Mouse (Mus musculus) embryo, embryonic 11.5 days (tissue): Measurements from ENCODE around the gene Rimbp3.

Source experiments
- DNase-seq: peaks from one replicate; pipeline ENCODE4 v3.0.0-alpha.2; 2012; ENCODE audit warnings: low read depth, low spot score

Rimbp3 gene

DNA sequence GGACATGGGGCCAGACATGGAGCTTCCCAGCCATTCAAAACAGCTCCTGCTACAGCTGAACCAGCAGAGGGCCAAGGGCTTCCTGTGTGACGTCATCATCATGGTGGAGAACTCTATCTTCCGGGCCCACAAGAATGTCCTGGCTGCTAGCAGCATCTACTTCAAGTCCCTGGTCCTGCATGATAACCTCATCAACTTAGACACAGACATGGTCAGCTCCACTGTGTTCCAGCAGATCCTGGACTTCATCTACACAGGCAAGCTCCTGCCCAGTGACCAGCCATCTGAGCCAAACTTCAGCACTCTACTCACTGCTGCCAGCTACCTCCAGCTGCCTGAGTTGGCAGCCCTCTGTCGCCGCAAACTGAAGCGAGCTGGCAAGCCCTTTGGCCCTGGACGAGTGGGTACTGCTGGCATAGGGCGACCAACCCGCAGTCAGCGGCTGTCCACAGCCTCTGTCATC is 49.0 kb downstream of the Rimbp3 start:
- DNase-seq: no peak

DNA sequence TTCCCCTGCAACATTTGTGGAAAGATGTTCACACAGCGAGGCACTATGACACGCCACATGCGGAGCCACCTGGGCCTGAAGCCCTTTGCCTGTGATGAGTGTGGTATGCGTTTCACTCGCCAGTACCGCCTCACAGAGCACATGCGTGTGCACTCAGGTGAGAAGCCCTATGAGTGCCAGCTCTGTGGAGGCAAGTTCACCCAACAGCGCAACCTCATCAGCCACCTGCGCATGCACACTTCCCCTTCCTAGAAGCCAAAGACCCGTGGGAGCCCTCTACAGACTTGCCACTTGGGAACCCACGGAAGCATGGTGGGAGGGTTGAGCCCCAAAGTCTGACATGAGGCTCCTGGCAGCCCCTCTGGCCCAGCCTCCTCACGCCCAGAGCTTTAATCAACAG is 50.5 kb downstream of the Rimbp3 start:
- DNase-seq: no peak

DNA sequence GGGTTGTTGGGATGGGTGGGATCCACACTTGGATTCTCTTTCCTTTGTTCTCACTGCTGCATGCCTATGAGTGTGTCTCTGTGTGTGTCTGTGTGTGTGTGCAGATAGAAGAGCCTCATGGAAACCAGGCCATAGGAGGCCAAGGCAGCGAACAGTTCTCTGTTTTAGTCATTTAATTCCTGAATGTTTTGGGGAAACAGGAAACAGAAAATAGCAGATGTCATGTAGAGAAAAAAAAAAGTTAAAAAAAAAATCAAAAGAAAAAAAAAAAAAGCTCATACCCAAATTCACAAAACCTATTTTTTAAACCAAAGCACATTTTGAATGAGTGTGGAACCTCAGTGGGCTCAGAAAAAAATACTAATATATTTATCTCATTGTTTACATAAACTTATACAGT is 52.9 kb downstream of the Rimbp3 start:
- no peak for DNase-seq
